Mouse (Mus musculus): ENCODE measurements at regions not wholly inside any gene's neighbourhood (a gene's known extent, or its start where the extent isn't known, plus 50 kb on each side); places are given as distances from the start of the nearest gene placed in this dataset.

GRCm38 (mm10) chr1:15990982-15991381 is 102.1 kb downstream of the 4930444P10Rik start:
- TF ChIP-seq CTCF (IDR thresholded peaks at IDR 0.05; ENCODE audit: borderline replicate concordance, insufficient read depth, low read depth, low read length) (no peak), POLR2A (IDR thresholded peaks at IDR 0.05; ENCODE audit: borderline replicate concordance, insufficient read depth, low read length) (no peak)
